ENCODE assay signal across 10 mouse cellular contexts in genomic region chr12:12871272-12871671, GRCm38 (mm10).
DNase-seq lines count a peak whose midpoint lies in the region; ATAC-seq and TF ChIP-seq lines count a peak whose summit lies in the region.
"Had no signal": no experiment of that assay in that cellular context is flagged by ENCODE, and none has a peak within 500 bp of the region (broad histone marks: within the 10 kb centered on the region; RNA-seq: fewer than 3 reads in every experiment).

No protein-coding gene starts in this region.

- H3K36me3 ChIP-seq in hindbrain, embryonic 16.5 days (ENCODE audit: control insufficient read depth, insufficient read depth, low read length), result no peaks in the 10 kb centered on the region
- no peaks in the 10 kb centered on the region for H3K36me3 ChIP-seq in midbrain, embryonic 16.5 days (ENCODE audit: control insufficient read depth, insufficient read depth, low read length)
- H3K36me3 ChIP-seq in stomach, postnatal 0 days (ENCODE audit: control insufficient read depth, insufficient read depth, low read length), result no peaks in the 10 kb centered on the region
- H3K36me3 ChIP-seq: intestine, embryonic 15.5 days had no signal

- ATAC-seq in hindbrain, embryonic 16.5 days, result peak; percentile 76
- peak; percentile 69 for ATAC-seq in midbrain, embryonic 16.5 days
- no peak for ATAC-seq in inflammation-experienced regulatory T-cells, adult 6 months
- ATAC-seq in stomach, postnatal 0 days (ENCODE audit: low FRiP score, low TSS enrichment), result no peak
- ATAC-seq: intestine, embryonic 15.5 days had no signal

- no peak overlapping the region for H3K4me2 ChIP-seq in hindbrain, embryonic 16.5 days (ENCODE audit: low read length)
- no peak overlapping the region for H3K4me2 ChIP-seq in midbrain, embryonic 16.5 days (ENCODE audit: low read length)
- no peak overlapping the region for H3K4me2 ChIP-seq in stomach, postnatal 0 days (replicated peaks; ENCODE audit: low read depth)
- H3K4me2 ChIP-seq: intestine, embryonic 15.5 days had no signal

- WGBS in hindbrain, embryonic 16.5 days, result 35% methylated on average over 4 of the region's 4 CpGs
- 44% methylated on average over 4 of the region's 4 CpGs for WGBS in midbrain, embryonic 16.5 days
- 63% methylated on average over 4 of the region's 4 CpGs for WGBS in stomach, postnatal 0 days

- H3K9ac ChIP-seq in hindbrain, embryonic 16.5 days (ENCODE audit: low read depth, low read length), result no peak overlapping the region
- H3K9ac ChIP-seq in midbrain, embryonic 16.5 days (ENCODE audit: low read depth, low read length), result no peak overlapping the region
- H3K9ac ChIP-seq in stomach, postnatal 0 days (ENCODE audit: low read length), result no peak overlapping the region
- H3K9ac ChIP-seq: intestine, embryonic 15.5 days had no signal

- TF ChIP-seq EP300 in stomach, postnatal 0 days (optimal IDR thresholded peaks at IDR 0.05), result no peak

- no peaks in the 10 kb centered on the region for H3K27me3 ChIP-seq in hindbrain, embryonic 16.5 days (replicated peaks; ENCODE audit: control insufficient read depth, insufficient read depth, low read length)
- no peaks in the 10 kb centered on the region for H3K27me3 ChIP-seq in midbrain, embryonic 16.5 days (ENCODE audit: control insufficient read depth, insufficient read depth, low read depth, low read length)
- H3K27me3 ChIP-seq in stomach, postnatal 0 days (ENCODE audit: control insufficient read depth, insufficient read depth, low read length), result no peaks in the 10 kb centered on the region
- H3K27me3 ChIP-seq: intestine, embryonic 15.5 days had no signal

- DNase-seq in layer of hippocampus, adult 11-12 months (ENCODE audit: low spot score), result peak; percentile 21
- DNase-seq in layer of hippocampus, adult 9-10 months (ENCODE audit: low spot score), result no peak
- peak; percentile 37 for DNase-seq in brain, adult 2 months (ENCODE audit: low read depth, low spot score)
- DNase-seq in kidney, adult 9 months, result no peak
- no peak for DNase-seq in stomach, postnatal 0 days (ENCODE audit: low spot score)
- DNase-seq: heart, adult 11 months had no signal

- H3K27ac ChIP-seq in hindbrain, embryonic 16.5 days (ENCODE audit: low read depth, low read length), result peak overlapping the region; percentile 14; the same call in 1 of the 2 replicates
- H3K27ac ChIP-seq in midbrain, embryonic 16.5 days (ENCODE audit: low read length), result no peak overlapping the region
- no peak overlapping the region for H3K27ac ChIP-seq in stomach, postnatal 0 days (replicated peaks)
- H3K27ac ChIP-seq: intestine, embryonic 15.5 days had no signal

- H3K9me3 ChIP-seq in hindbrain, embryonic 16.5 days (ENCODE audit: control insufficient read depth, low read length), result no peaks in the 10 kb centered on the region
- H3K9me3 ChIP-seq in midbrain, embryonic 16.5 days (replicated peaks; ENCODE audit: control insufficient read depth, low read length, poor library complexity, severe bottlenecking), result no peaks in the 10 kb centered on the region
- H3K9me3 ChIP-seq in stomach, postnatal 0 days (ENCODE audit: control insufficient read depth, low read length), result no peaks in the 10 kb centered on the region
- H3K9me3 ChIP-seq: intestine, embryonic 15.5 days had no signal

- peaks cover 4% of the 10 kb centered on the region; the same call in 1 of the 2 replicates for H3K4me1 ChIP-seq in hindbrain, embryonic 16.5 days (ENCODE audit: control insufficient read depth, insufficient read depth, low read depth, low read length)
- 0 out of 2 replicates have a peak, but pooled peaks cover 5% of the 10 kb centered on the region for H3K4me1 ChIP-seq in midbrain, embryonic 16.5 days (ENCODE audit: control insufficient read depth, insufficient read depth, low read length)
- no peaks in the 10 kb centered on the region for H3K4me1 ChIP-seq in stomach, postnatal 0 days (replicated peaks; ENCODE audit: control insufficient read depth, insufficient read depth)

- no peak for TF ChIP-seq CTCF in stomach, postnatal 0 days (IDR thresholded peaks at IDR 0.05; ENCODE audit: low read depth)

- H3K4me3 ChIP-seq in hindbrain, embryonic 16.5 days (ENCODE audit: low read length), result no peak overlapping the region
- H3K4me3 ChIP-seq in midbrain, embryonic 16.5 days (ENCODE audit: low read depth, low read length), result no peak overlapping the region
- H3K4me3 ChIP-seq in stomach, postnatal 0 days (ENCODE audit: low read depth, low read length), result no peak overlapping the region
- H3K4me3 ChIP-seq: intestine, embryonic 15.5 days had no signal

Comparison
In these comparisons a context has a peak if more than half of its experiments do, and no peak if none do; other contexts are left out.
1. DNase-seq: peak in layer of hippocampus, adult 11-12 months (single experiment) and brain, adult 2 months (single experiment); none in layer of hippocampus, adult 9-10 months (single experiment), kidney, adult 9 months (single experiment) and stomach, postnatal 0 days (single experiment).
2. ATAC-seq: peak in hindbrain, embryonic 16.5 days (single experiment) and midbrain, embryonic 16.5 days (single experiment); none in inflammation-experienced regulatory T-cells, adult 6 months (single experiment) and stomach, postnatal 0 days (single experiment).